Mouse (Mus musculus): ENCODE results near the gene Mga. TPM values are rescaled to one million over a fixed set of nuclear protein-coding genes. Genes with fewer than 3 reads are reported as not detected.

The Mga gene
- polyA plus RNA-seq, 1 experiment = 14.7 TPM

- TF ChIP-seq POLR2A (IDR thresholded peaks at IDR 0.05; ENCODE audit: low read depth, low read length) (no peak), CTCF (conservative IDR thresholded peaks at IDR 0.05; ENCODE audit: insufficient read depth, insufficient read length, low read depth, low read length) (no peak)
- Histone ChIP-seq H3K27ac (ENCODE audit: insufficient read depth, low read depth, low read length) (no peak overlapping the region), H3K4me1 (ENCODE audit: control insufficient read depth, insufficient read depth, low read length) (peaks cover 8% of the 10 kb centered on the region; the same call in 1 of the 2 replicates), H3K4me3 (ENCODE audit: insufficient read depth, low read depth, low read length) (no peak overlapping the region), H3K27me3 (replicated peaks; ENCODE audit: control insufficient read depth, insufficient read depth, low read length) (no peaks in the 10 kb centered on the region), H3K36me3 (ENCODE audit: control insufficient read depth, insufficient read depth, low read length) (no peaks in the 10 kb centered on the region)
- DNase-seq = no peak
- 97% methylated on average over 2 of the region's 2 CpGs for WGBS
Observed at GRCm38 (mm10) chr2:119987441-119987840, 90.4 kb downstream of the Mga start.

GRCm38 (mm10) chr2:119988952-119989351 is 91.9 kb downstream of the Mga start:
- peak; percentile 85 for DNase-seq
- Histone ChIP-seq H3K4me1 (ENCODE audit: control insufficient read depth, insufficient read depth, low read length) (peaks cover 8% of the 10 kb centered on the region; the same call in 1 of the 2 replicates), H3K4me3 (ENCODE audit: insufficient read depth, low read depth, low read length) (no peak overlapping the region), H3K27ac (ENCODE audit: insufficient read depth, low read depth, low read length) (0 out of 2 replicates have a peak overlapping the region, but pooled peaks have one; percentile 40), H3K36me3 (ENCODE audit: control insufficient read depth, insufficient read depth, low read length) (no peaks in the 10 kb centered on the region), H3K27me3 (replicated peaks; ENCODE audit: control insufficient read depth, insufficient read depth, low read length) (no peaks in the 10 kb centered on the region)
- 61% methylated on average over 4 of the region's 4 CpGs for WGBS
- TF ChIP-seq CTCF (conservative IDR thresholded peaks at IDR 0.05; ENCODE audit: insufficient read depth, insufficient read length, low read depth, low read length) = no peak
- no peak for TF ChIP-seq POLR2A (IDR thresholded peaks at IDR 0.05; ENCODE audit: low read depth, low read length)

GRCm38 (mm10) chr2:119990881-119991280 is 93.9 kb downstream of the Mga start:
- Histone ChIP-seq H3K27ac (ENCODE audit: insufficient read depth, low read depth, low read length) (no peak overlapping the region), H3K36me3 (ENCODE audit: control insufficient read depth, insufficient read depth, low read length) (no peaks in the 10 kb centered on the region), H3K4me1 (ENCODE audit: control insufficient read depth, insufficient read depth, low read length) (peaks cover 16% of the 10 kb centered on the region), H3K27me3 (replicated peaks; ENCODE audit: control insufficient read depth, insufficient read depth, low read length) (no peaks in the 10 kb centered on the region), H3K4me3 (ENCODE audit: insufficient read depth, low read depth, low read length) (no peak overlapping the region)
- WGBS = 66% methylated on average over 6 of the region's 6 CpGs
- TF ChIP-seq CTCF (conservative IDR thresholded peaks at IDR 0.05; ENCODE audit: insufficient read depth, insufficient read length, low read depth, low read length) = no peak
- TF ChIP-seq POLR2A (IDR thresholded peaks at IDR 0.05; ENCODE audit: low read depth, low read length) = no peak
- peak; percentile 67 for DNase-seq

GRCm38 (mm10) chr2:119992349-119992748 is 95.3 kb downstream of the Mga start:
- Histone ChIP-seq H3K4me1 (ENCODE audit: control insufficient read depth, insufficient read depth, low read length) (peaks cover 23% of the 10 kb centered on the region), H3K27me3 (replicated peaks; ENCODE audit: control insufficient read depth, insufficient read depth, low read length) (no peaks in the 10 kb centered on the region), H3K36me3 (ENCODE audit: control insufficient read depth, insufficient read depth, low read length) (no peaks in the 10 kb centered on the region), H3K4me3 (ENCODE audit: insufficient read depth, low read depth, low read length) (no peak overlapping the region), H3K27ac (ENCODE audit: insufficient read depth, low read depth, low read length) (no peak overlapping the region)
- DNase-seq = no peak
- 72% methylated on average over 2 of the region's 2 CpGs for WGBS
- no peak for TF ChIP-seq POLR2A (IDR thresholded peaks at IDR 0.05; ENCODE audit: low read depth, low read length)
- no peak for TF ChIP-seq CTCF (conservative IDR thresholded peaks at IDR 0.05; ENCODE audit: insufficient read depth, insufficient read length, low read depth, low read length)

GRCm38 (mm10) chr2:119993515-119993914 is 96.5 kb downstream of the Mga start:
- no peaks in the 10 kb centered on the region for H3K36me3 ChIP-seq (ENCODE audit: control insufficient read depth, insufficient read depth, low read length)
- DNase-seq = no peak
- TF ChIP-seq CTCF (conservative IDR thresholded peaks at IDR 0.05; ENCODE audit: insufficient read depth, insufficient read length, low read depth, low read length) (no peak), POLR2A (IDR thresholded peaks at IDR 0.05; ENCODE audit: low read depth, low read length) (no peak)
- 44% methylated on average over 2 of the region's 2 CpGs for WGBS
- H3K27ac ChIP-seq (ENCODE audit: insufficient read depth, low read depth, low read length) = no peak overlapping the region
- H3K4me1 ChIP-seq (ENCODE audit: control insufficient read depth, insufficient read depth, low read length) = peaks cover 27% of the 10 kb centered on the region
- H3K27me3 ChIP-seq (replicated peaks; ENCODE audit: control insufficient read depth, insufficient read depth, low read length) = no peaks in the 10 kb centered on the region
- H3K4me3 ChIP-seq (ENCODE audit: insufficient read depth, low read depth, low read length) = no peak overlapping the region

GRCm38 (mm10) chr2:119994839-119995238 is 97.8 kb downstream of the Mga start:
- H3K27ac ChIP-seq (ENCODE audit: insufficient read depth, low read depth, low read length) = peak overlapping the region; percentile 66
- 58% methylated on average over 6 of the region's 6 CpGs for WGBS

GRCm38 (mm10) chr2:119995391-119996281 is 98.6 kb downstream of the Mga start:
- Histone ChIP-seq H3K4me3 (ENCODE audit: insufficient read depth, low read depth, low read length) (no peak overlapping the region), H3K27ac (ENCODE audit: insufficient read depth, low read depth, low read length) (peak overlapping the region; percentile 66), H3K27me3 (replicated peaks; ENCODE audit: control insufficient read depth, insufficient read depth, low read length) (no peaks in the 10 kb centered on the region), H3K4me1 (ENCODE audit: control insufficient read depth, insufficient read depth, low read length) (peaks cover 24% of the 10 kb centered on the region), H3K36me3 (ENCODE audit: control insufficient read depth, insufficient read depth, low read length) (no peaks in the 10 kb centered on the region)
- 39% methylated on average over 9 of the region's 9 CpGs for WGBS
- DNase-seq = peak; percentile 51
- no peak for TF ChIP-seq POLR2A (IDR thresholded peaks at IDR 0.05; ENCODE audit: low read depth, low read length)
- TF ChIP-seq CTCF (conservative IDR thresholded peaks at IDR 0.05; ENCODE audit: insufficient read depth, insufficient read length, low read depth, low read length) = no peak

More at GRCm38 (mm10) chr2:119994839-119995238, 97.8 kb downstream of the Mga start:
- peak; percentile 66 for DNase-seq
- TF ChIP-seq POLR2A (IDR thresholded peaks at IDR 0.05; ENCODE audit: low read depth, low read length) (no peak), CTCF (conservative IDR thresholded peaks at IDR 0.05; ENCODE audit: insufficient read depth, insufficient read length, low read depth, low read length) (no peak)
- peaks cover 24% of the 10 kb centered on the region for H3K4me1 ChIP-seq (ENCODE audit: control insufficient read depth, insufficient read depth, low read length)
- H3K4me3 ChIP-seq (ENCODE audit: insufficient read depth, low read depth, low read length) = no peak overlapping the region
- no peaks in the 10 kb centered on the region for H3K36me3 ChIP-seq (ENCODE audit: control insufficient read depth, insufficient read depth, low read length)
- no peaks in the 10 kb centered on the region for H3K27me3 ChIP-seq (replicated peaks; ENCODE audit: control insufficient read depth, insufficient read depth, low read length)
